Mouse (Mus musculus): Measurements from ENCODE around the gene Gm10322. TPM values are rescaled to one million over a fixed set of nuclear protein-coding genes. Genes with fewer than 3 reads are reported as not detected.

Gm10322 gene
- not detected for polyA plus RNA-seq (2017; shearing (Covaris generic))

GRCm38 (mm10) chr10:59615981-59616520, at the start of gene Gm10322:
Gene Gm10322, plus strand, starts transcription at chr10:59616063.

GRCm38 (mm10) chr10:59616522-59616921, 659 bp downstream of the Gm10322 start, which contains the start of gene Mcu:
Gene Mcu, minus strand, starts transcription at chr10:59616692.

Other genes starting within 250 kb of the Gm10322 start
- gene Gm10273, start 220.4 kb upstream of the Gm10322 start, polyA plus RNA-seq (2017; shearing (Covaris generic)) = 109 TPM
- not detected for gene Pla2g12b, start 212.4 kb upstream of the Gm10322 start, polyA plus RNA-seq (2017; shearing (Covaris generic))
- not detected for gene Oit3, start 174.3 kb upstream of the Gm10322 start, polyA plus RNA-seq (2017; shearing (Covaris generic))
- gene Mcu, start 629 bp downstream of the Gm10322 start, polyA plus RNA-seq (2017; shearing (Covaris generic)) = 23.2 TPM
- gene Micu1, start 86.4 kb downstream of the Gm10322 start, polyA plus RNA-seq (2017; shearing (Covaris generic)) = 39.1 TPM

All from effector memory CD4-positive, alpha-beta T cell, adult 5 months (primary cell).